Mouse (Mus musculus) neural tube, embryonic 11.5 days (tissue): ENCODE data around the gene Phf21b. TPM values are rescaled to one million over a fixed set of nuclear protein-coding genes. Genes with fewer than 3 reads are reported as not detected.

Experiments used
- ATAC-seq: fragments of 200-750 bp; cut with Nextera tagmentation; 2 replicates; pipeline ENCODE4 v1.8.0; 2017; ENCODE audit warnings: moderate number of reproducible peaks, mild to moderate bottlenecking, moderate TSS enrichment, moderate library complexity; ENCODE audit not compliant: insufficient read depth, low FRiP score, low TSS enrichment
- DNase-seq: peaks from one replicate; pipeline ENCODE4 v3.0.0-alpha.2; 2015; ENCODE audit warnings: low spot score
- H3K27ac ChIP-seq: fragments of 300-500 bp; sonication (generic); 2 replicates; pipeline ENCODE4 v1.5.1; 2014; ENCODE audit warnings: low read depth, mild to moderate bottlenecking, low read length
- H3K27me3 ChIP-seq: fragments of 300-500 bp; sonication (generic); 2 replicates; pipeline ENCODE4 v1.6.1; 2014; ENCODE audit warnings: mild to moderate bottlenecking, low read length, mixed read lengths; ENCODE audit not compliant: control insufficient read depth, insufficient read depth
- H3K36me3 ChIP-seq: fragments of 300-500 bp; sonication (generic); 2 replicates; pipeline ENCODE4 v1.6.1; 2014; ENCODE audit warnings: mild to moderate bottlenecking, low read length, moderate library complexity, mixed read lengths; ENCODE audit not compliant: control insufficient read depth, insufficient read depth
- H3K4me1 ChIP-seq: fragments of 300-500 bp; sonication (generic); 2 replicates; pipeline ENCODE4 v1.6.1; 2014; ENCODE audit warnings: low read length, mixed read lengths; ENCODE audit not compliant: control insufficient read depth, insufficient read depth
- H3K4me2 ChIP-seq: fragments of 300-500 bp; sonication (generic); 2 replicates; pipeline ENCODE4 v1.6.1; 2014; ENCODE audit warnings: low read depth, mild to moderate bottlenecking, moderate library complexity
- H3K4me3 ChIP-seq: fragments of 300-500 bp; sonication (generic); 2 replicates; pipeline ENCODE4 v1.5.1; 2014; ENCODE audit warnings: low read depth, low read length
- H3K9ac ChIP-seq: fragments of 300-500 bp; sonication (generic); 2 replicates; pipeline ENCODE4 v1.6.1; 2014; ENCODE audit warnings: mild to moderate bottlenecking, low read length
- H3K9me3 ChIP-seq: fragments of 300-500 bp; sonication (generic); 2 replicates; pipeline ENCODE4 v1.6.1; 2016; ENCODE audit warnings: low read length; ENCODE audit not compliant: control insufficient read depth
- WGBS: fragments of 180-500 bp; shearing (Covaris S2); extraction: QIAGEN DNeasy Blood & Tissue Kit; methylation state at CpG from one replicate; pipeline ENCODE4 v1.1.7; 2014; 5-methylcytosine and 5-hydroxymethylcytosine counted together
- polyA plus RNA-seq: library from polyadenylated mRNA; unstranded; fragments of >200 nt; fragmentation: Nextera tagmentation; extraction: Ambion mirVana; gene quantifications from 2 replicates; pipeline ENCODE4 v1.2.1, GENCODE M21; 2014

Phf21b gene
- polyA plus RNA-seq, 1 experiment from 2014 or later: 32.2 TPM

GRCm38 (mm10) chr15:84839521-84839920, 16.3 kb downstream of the Phf21b start:
- H3K36me3 ChIP-seq: no peaks in the 10 kb centered on the region
- ATAC-seq: no peak
- no peak overlapping the region for H3K4me3 ChIP-seq
- H3K4me1 ChIP-seq: peaks cover 40% of the 10 kb centered on the region
- no peak overlapping the region for H3K4me2 ChIP-seq
- no peak for DNase-seq
- no peak overlapping the region for H3K27ac ChIP-seq
- H3K9me3 ChIP-seq: no peaks in the 10 kb centered on the region
- 96% methylated on average over 3 of the region's 3 CpGs for WGBS
- no peak overlapping the region for H3K9ac ChIP-seq
- no peaks in the 10 kb centered on the region for H3K27me3 ChIP-seq

DNA sequence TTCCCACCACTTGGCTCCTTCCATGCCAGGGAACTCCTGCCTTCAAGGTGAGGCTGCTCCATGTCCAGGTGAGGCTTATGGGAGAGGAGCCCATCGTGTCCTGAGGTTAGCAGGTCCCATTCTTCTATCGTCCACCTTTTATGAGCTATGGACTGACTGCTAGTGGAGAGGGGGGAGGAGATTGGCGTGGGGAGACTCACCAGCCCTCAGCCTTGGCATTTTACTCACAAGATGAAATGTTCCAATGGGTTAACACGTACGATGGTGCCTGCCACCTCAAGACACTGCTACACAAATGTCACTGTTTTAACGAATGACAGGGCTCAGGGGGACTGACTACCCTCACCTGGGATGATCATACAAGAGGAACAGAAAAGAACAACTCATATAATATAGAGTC, 18.0 kb downstream of the Phf21b start:
- Histone ChIP-seq H3K27ac (no peak overlapping the region), H3K4me2 (no peak overlapping the region), H3K27me3 (no peaks in the 10 kb centered on the region), H3K9ac (no peak overlapping the region), H3K4me1 (peaks cover 36% of the 10 kb centered on the region), H3K36me3 (no peaks in the 10 kb centered on the region), H3K4me3 (no peak overlapping the region), H3K9me3 (no peaks in the 10 kb centered on the region)
- WGBS: 90% methylated on average over 6 of the region's 6 CpGs
- DNase-seq: no peak
- ATAC-seq: no peak

- Histone ChIP-seq H3K9me3 (no peaks in the 10 kb centered on the region), H3K4me2 (no peak overlapping the region), H3K4me1 (peaks cover 19% of the 10 kb centered on the region), H3K9ac (no peak overlapping the region), H3K27me3 (no peaks in the 10 kb centered on the region), H3K36me3 (no peaks in the 10 kb centered on the region), H3K27ac (no peak overlapping the region), H3K4me3 (no peak overlapping the region)
- WGBS: 12% methylated on average over 15 of the region's 15 CpGs
- no peak for ATAC-seq
- peak; percentile 79 for DNase-seq
Measured at GRCm38 (mm10) chr15:84829416-84829815, 26.4 kb downstream of the Phf21b start.

DNA sequence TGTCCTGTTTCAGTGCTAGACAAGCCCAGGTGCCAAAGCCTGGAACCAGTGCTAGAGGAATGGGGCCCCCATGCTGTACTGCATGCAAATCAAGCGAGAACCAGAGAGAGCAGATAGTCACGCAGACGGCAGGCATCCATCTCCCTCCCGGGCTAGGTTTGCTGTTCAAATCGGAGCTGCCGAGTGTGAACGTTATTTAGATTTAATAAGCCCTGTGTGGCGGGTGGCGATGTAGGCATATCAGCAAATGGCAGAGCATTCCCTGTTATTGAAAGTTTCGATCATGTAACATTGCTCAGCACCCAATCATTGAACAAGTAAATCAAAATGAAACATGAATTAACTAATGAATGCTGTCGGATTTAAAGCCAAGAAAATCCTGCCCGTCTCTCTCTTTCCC, 27.2 kb downstream of the Phf21b start:
- H3K4me1 ChIP-seq: peaks cover 19% of the 10 kb centered on the region
- no peak overlapping the region for H3K27ac ChIP-seq
- H3K4me2 ChIP-seq: no peak overlapping the region
- H3K27me3 ChIP-seq: no peaks in the 10 kb centered on the region
- 84% methylated on average over 12 of the region's 12 CpGs for WGBS
- ATAC-seq: no peak
- H3K9ac ChIP-seq: no peak overlapping the region
- H3K9me3 ChIP-seq: no peaks in the 10 kb centered on the region
- DNase-seq: no peak
- no peaks in the 10 kb centered on the region for H3K36me3 ChIP-seq
- H3K4me3 ChIP-seq: no peak overlapping the region

DNA sequence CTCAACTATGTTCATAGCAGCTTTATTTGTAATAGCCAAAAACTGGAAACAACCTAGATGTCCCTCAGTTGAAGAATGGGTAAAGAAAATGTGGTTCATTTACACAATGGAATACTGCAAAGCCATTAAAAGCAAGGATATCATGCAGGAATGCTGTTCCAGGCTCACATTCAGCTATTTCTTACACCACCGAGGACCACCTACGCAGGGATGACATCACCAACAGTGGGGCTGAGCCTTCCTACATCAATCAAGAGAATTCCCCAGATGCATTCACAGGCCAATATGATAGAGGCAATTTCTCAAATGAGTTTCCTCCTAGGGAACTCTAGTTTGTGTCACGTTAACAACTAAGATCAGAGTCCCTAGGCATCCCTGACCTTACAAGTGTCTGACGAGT, 32.8 kb downstream of the Phf21b start:
- H3K36me3 ChIP-seq: no peaks in the 10 kb centered on the region
- no peak overlapping the region for H3K4me3 ChIP-seq
- no peak overlapping the region for H3K4me2 ChIP-seq
- ATAC-seq (no peak), DNase-seq (no peak)
- H3K27me3 ChIP-seq: no peaks in the 10 kb centered on the region
- no peaks in the 10 kb centered on the region for H3K4me1 ChIP-seq
- no peaks in the 10 kb centered on the region for H3K9me3 ChIP-seq
- no peak overlapping the region for H3K9ac ChIP-seq
- H3K27ac ChIP-seq: no peak overlapping the region
- WGBS: 90% methylated on average over 4 of the region's 4 CpGs

- no peak for DNase-seq
- Histone ChIP-seq H3K36me3 (no peaks in the 10 kb centered on the region), H3K4me3 (no peak overlapping the region), H3K4me2 (no peak overlapping the region), H3K9ac (no peak overlapping the region), H3K9me3 (no peaks in the 10 kb centered on the region), H3K27ac (no peak overlapping the region), H3K4me1 (no peaks in the 10 kb centered on the region), H3K27me3 (no peaks in the 10 kb centered on the region)
- 92% methylated on average over 4 of the region's 4 CpGs for WGBS
- ATAC-seq: no peak
Measured at GRCm38 (mm10) chr15:84820811-84821210, 35.0 kb downstream of the Phf21b start.

GRCm38 (mm10) chr15:84818284-84818683, 37.6 kb downstream of the Phf21b start:
- no peaks in the 10 kb centered on the region for H3K9me3 ChIP-seq
- no peak for ATAC-seq
- no peak overlapping the region for H3K4me3 ChIP-seq
- no peak overlapping the region for H3K27ac ChIP-seq
- no peak overlapping the region for H3K9ac ChIP-seq
- WGBS: 88% methylated on average over 11 of the region's 11 CpGs
- no peaks in the 10 kb centered on the region for H3K36me3 ChIP-seq
- H3K4me1 ChIP-seq: 0 out of 2 replicates have a peak, but pooled peaks cover 2% of the 10 kb centered on the region
- H3K4me2 ChIP-seq: no peak overlapping the region
- DNase-seq: no peak
- H3K27me3 ChIP-seq: no peaks in the 10 kb centered on the region

DNA sequence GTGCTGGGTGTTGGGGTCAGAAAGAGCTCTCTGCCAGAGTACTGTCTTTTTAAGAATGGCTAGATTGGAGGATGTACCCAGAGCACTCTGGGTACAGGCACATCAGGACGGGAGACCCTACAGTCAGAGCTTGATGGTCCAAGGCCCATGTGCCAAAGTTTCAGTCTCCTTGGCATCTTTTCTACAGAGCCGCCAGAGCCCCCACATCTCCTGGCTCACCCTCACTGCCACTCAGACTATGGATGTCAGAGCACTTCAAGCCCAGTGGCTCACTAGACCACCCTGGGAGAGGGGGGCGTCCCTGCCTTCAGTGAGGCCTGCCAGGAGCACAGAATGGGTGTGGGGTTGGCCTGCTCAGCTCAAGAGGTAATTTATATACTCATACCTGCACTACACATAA, 38.3 kb downstream of the Phf21b start:
- H3K27ac ChIP-seq: no peak overlapping the region
- H3K4me1 ChIP-seq: peaks cover 2% of the 10 kb centered on the region; the same call in 1 of the 2 replicates
- H3K9ac ChIP-seq: no peak overlapping the region
- no peak overlapping the region for H3K4me3 ChIP-seq
- ATAC-seq (no peak), DNase-seq (no peak)
- H3K27me3 ChIP-seq: no peaks in the 10 kb centered on the region
- no peaks in the 10 kb centered on the region for H3K36me3 ChIP-seq
- H3K9me3 ChIP-seq: no peaks in the 10 kb centered on the region
- no peak overlapping the region for H3K4me2 ChIP-seq
- WGBS: 85% methylated on average over 3 of the region's 3 CpGs

- H3K36me3 ChIP-seq: no peaks in the 10 kb centered on the region
- ATAC-seq: no peak
- no peak overlapping the region for H3K4me3 ChIP-seq
- H3K9me3 ChIP-seq: no peaks in the 10 kb centered on the region
- WGBS: 56% methylated on average over 4 of the region's 4 CpGs
- no peak overlapping the region for H3K27ac ChIP-seq
- peaks cover 2% of the 10 kb centered on the region; the same call in 1 of the 2 replicates for H3K4me1 ChIP-seq
- no peak overlapping the region for H3K9ac ChIP-seq
- no peaks in the 10 kb centered on the region for H3K27me3 ChIP-seq
- DNase-seq: no peak
- H3K4me2 ChIP-seq: no peak overlapping the region
Measured at GRCm38 (mm10) chr15:84815171-84815570, 40.7 kb downstream of the Phf21b start.
